Mouse (Mus musculus): ENCODE measurements around the gene Macrod1.

Gene Macrod1

DNA sequence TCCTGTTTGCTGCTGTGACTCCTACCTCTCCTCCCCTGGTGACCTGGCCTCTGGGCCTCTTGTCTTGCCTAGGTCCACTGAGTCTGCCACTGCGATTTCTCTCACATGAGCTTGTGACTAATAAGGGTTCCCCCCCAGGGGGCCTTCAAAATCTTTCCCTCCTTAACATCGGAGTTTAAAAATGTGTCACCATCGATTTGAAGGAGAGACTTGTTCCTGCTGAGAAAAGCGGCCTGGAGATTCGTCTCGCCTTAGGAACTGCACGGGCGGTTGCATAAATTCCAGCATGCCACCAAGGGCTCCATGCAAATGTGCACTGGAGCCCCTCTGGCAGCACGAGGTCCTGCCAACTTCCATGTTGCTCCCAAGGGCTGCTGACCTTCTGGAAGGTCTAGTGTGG, 21.1 kb downstream of the Macrod1 start:
- no peak for ATAC-seq (ENCODE audit: insufficient number of reproducible peaks, low FRiP score, low TSS enrichment)

DNA sequence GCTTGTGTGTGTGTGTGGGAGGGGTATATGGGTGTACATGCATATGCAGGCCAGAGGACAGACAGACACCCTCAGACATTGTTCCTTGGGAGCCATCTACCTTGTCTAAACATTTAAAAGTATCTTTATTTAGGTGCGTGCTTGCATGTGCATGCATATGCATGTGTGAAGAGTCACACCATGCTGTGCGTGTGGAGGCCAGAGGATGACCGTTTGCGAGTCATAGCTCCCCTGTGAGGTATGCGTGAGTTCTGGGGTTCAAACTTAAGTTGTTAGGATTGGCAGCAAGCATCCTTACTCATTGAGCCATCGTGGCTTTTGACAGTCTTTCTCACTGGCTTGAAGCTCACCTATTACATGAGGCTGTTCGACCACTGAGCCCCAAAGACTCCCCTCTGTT, 21.7 kb downstream of the Macrod1 start:
- no peak for ATAC-seq (ENCODE audit: insufficient number of reproducible peaks, low FRiP score, low TSS enrichment)

DNA sequence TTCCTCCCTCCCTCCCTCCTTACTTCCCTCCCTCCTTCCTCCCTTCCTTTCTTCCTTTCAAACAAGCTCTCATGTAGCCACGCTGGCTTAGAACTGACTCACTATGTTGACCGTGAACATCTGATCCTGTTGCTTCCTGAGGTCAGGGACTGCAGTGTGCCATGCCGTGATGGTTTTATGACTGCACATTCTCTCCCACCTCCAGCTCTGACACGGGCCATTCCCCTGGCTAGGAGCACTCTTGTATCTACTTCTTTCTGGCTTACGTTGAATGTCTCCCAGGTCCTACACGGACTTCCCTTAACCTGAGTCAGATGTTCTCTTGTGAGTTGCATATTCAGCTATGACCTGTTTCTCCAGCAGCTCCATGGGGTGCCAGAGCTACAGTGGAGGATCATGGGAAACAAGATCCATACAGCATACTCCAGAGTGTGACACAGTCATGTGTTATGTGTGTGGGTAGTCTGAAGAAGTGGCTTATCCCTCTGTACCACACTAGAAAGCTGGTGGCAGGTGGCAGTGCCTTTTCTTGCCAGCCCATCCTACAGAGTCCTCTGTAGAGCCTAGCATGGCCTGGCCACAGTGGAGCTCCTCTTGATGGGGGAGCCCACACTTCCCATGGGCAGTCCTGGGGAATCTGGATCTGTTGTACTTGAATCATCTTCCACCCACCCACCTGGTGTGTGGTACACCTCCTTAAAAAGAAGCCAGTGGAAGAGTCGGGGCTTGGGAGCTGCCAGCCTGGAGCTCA, 25.1 kb downstream of the Macrod1 start:
- ATAC-seq (ENCODE audit: insufficient number of reproducible peaks, low FRiP score, low TSS enrichment), result no peak

DNA sequence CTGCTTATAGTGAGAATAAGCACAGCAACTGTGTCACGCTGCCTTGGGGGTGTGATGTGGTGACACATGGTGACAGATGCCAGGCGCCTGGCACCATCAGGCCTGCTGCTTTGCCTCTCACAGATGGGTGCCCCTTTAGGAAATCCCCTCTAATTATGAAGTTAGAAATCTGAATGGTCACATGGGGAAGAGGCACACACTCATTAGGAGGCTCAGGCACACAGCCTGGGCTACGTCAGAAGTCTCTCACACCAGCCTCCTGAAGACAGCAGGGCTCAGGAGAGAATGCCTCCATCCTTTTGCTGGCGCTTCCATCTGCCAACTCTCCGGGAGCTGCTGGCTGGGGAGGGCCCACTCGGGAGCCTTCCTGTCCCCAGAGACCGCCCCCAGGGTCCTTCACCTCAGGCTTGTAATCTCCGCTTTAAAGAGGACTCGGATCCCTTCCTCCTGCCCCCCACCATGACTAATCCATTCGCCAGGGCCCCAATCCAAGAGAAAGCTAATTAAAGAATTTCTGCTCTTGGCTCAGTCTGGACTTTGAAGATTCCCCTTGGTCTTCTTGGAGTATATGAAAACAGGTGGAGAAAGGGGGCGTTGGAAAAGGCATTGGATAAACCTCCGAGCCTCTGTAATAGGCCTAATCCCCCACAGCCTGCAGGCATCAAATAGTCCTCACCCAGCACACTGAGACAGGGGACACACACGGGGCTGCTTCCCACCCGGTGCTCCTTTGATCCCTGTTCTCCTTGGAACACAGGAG, 26.6 kb downstream of the Macrod1 start:
- ATAC-seq (ENCODE audit: insufficient number of reproducible peaks, low FRiP score, low TSS enrichment), result no peak

DNA sequence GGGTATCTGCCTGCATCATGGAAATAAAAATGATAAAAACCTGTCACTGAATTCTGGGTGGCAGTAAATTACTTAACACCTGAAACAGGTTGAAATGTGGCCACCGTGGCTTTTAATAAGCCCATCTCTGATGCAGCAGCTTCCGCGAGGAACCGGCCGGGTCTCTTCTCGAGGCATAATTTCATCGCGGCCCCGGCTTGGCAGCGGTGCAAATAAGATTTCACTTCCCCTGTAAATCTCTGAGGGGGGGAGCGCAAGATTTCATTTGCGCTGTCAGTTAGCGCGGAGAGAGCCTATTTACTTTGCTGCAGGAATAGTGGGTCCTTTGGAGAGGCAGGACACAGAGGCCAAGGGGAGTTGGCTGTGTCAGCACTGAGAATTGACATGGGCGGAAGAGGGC, 28.1 kb downstream of the Macrod1 start:
- no peak for ATAC-seq (ENCODE audit: insufficient number of reproducible peaks, low FRiP score, low TSS enrichment)

DNA sequence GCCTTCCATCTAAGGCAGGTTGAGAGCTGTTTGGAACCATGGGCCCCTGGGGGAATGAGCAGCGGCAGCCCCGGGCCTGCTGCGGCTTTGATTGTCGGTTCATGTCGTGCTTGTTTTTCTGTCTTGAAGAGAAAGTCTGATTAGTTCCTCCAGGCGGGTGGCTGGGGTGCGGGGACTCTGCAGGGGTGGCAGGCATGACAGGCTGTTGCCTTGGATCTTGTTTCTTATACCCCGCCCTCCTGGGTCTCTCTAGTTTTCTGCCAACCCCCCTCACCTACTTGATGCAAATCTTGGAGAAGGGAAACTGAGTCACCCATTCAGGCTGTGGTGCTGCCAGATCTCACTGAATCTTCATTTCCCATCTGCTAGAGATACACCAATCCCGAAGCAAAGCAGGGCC, 31.9 kb downstream of the Macrod1 start:
- no peak for ATAC-seq (ENCODE audit: insufficient number of reproducible peaks, low FRiP score, low TSS enrichment)

DNA sequence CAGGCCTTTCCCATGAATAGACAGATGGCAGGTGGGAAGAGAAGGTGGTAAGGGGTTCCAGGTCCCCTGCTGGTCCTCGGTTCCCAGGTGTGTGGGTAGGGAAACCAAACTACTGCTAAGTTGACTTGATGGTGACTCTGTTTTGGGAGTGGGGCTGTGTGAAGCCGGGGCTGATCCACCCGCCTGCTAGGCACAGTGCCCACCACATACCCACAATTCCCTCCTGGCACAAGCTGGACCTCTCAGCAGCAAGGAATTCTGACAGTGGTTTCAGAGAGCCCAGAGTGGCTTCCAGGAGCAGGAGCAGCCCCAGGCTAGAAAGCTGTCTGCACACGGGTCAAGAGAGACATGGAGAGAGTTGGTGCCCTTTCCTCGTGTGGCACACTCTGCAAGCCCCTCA, 32.4 kb downstream of the Macrod1 start:
- no peak for ATAC-seq (ENCODE audit: insufficient number of reproducible peaks, low FRiP score, low TSS enrichment)

DNA sequence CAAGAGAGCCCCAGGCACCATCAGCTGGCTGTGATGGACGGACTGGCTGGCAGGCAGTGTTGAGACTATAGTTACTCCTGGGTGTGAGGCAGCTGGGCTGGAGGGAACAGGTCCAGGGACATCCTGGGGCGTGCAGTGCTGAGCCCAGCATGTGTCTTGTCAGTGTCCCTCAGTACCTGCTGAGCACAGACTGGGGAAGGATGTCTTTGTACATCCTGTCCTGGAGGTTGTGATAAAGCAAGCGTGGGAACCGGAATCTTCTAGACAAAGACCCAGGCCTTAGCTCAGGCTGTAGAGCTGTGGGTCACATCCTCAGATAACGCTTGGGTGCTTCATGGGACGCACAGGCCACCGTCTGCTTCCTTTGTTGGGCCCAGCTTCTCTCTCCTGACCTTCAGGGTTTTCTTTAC, 33.2 kb downstream of the Macrod1 start:
- ATAC-seq (ENCODE audit: insufficient number of reproducible peaks, low FRiP score, low TSS enrichment), result no peak

DNA sequence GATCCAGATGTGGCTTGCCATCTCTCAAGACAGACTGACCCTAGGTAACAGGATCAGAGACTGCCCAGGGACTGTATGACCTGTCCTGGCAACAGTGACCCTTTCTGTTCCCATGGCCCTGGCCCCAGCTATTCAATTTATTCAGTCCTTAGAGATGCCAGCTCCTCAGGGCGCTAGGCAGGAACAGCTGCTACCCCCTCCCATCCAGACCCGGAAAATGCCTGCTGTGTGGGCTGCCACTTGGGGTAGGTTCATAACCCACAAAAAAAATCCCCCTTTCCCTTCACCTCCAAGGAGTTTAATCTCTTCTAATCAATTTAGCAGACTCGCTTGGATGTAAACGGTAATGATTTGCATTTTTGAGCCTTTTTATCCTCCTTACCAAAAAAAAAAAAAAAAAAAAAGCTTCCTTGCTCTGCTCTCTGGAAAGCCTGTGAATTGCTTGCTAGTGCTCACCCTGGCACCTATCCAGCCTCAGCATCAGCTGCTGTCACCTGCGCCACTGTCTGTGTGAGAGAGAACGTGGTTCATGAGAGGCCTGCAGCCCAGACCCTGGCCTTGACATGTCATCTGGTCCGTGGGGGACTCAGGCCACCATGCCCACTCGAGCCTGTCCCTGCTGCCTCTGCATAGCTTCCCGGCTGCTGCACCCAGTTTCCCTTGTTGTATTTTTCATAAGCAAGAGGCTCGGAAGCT, 33.9 kb downstream of the Macrod1 start:
- ATAC-seq (ENCODE audit: insufficient number of reproducible peaks, low FRiP score, low TSS enrichment), result no peak

DNA sequence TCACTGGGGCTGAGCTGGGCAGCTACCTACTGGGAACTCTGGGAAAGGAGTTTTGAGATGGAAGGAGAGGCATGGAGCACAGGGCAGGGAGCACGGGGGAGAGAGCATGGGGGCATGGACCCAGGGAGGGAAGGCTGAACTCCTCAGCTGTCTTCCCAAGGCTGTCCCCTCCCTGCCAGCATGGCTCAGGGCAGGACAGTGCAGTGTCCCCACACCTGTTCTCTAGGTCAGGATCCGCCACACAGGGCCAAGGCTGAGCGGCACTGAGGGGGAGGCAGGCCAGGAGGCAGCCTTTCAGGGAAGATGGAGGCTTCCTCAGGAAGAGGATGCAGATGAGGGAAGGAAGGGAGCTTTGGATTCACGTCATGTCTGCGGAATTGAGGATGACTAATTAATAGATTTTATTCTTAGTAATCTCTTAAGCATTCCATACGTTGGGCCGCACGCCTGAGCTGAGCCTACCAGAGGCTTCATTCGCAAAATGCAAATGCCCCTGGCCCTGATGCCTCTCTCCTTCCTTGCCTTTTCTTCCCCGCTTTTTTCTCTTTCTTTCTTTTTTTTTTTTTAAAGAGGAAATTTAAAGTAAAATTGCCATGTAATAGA, 34.9 kb downstream of the Macrod1 start:
- no peak for ATAC-seq (ENCODE audit: insufficient number of reproducible peaks, low FRiP score, low TSS enrichment)

DNA sequence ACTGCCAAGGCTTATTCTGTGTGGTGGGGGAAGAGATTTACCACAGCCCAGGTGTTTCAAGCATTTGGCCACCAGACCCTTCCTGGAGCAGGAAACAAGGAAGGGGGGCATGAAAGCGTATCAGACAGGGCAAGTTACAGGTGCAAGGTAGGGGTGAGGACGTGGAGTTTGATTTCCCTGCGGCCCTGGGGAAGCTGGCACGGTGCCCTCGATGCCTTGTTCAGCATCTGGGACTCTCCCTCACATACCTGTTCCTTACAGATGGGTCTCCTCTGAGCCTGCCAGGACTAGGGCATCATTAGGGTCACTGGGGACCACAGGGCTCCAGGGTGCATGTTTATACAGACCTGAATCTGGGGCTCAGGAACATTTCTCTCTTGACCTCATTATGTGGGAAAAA, 36.1 kb downstream of the Macrod1 start:
- no peak for ATAC-seq (ENCODE audit: insufficient number of reproducible peaks, low FRiP score, low TSS enrichment)

DNA sequence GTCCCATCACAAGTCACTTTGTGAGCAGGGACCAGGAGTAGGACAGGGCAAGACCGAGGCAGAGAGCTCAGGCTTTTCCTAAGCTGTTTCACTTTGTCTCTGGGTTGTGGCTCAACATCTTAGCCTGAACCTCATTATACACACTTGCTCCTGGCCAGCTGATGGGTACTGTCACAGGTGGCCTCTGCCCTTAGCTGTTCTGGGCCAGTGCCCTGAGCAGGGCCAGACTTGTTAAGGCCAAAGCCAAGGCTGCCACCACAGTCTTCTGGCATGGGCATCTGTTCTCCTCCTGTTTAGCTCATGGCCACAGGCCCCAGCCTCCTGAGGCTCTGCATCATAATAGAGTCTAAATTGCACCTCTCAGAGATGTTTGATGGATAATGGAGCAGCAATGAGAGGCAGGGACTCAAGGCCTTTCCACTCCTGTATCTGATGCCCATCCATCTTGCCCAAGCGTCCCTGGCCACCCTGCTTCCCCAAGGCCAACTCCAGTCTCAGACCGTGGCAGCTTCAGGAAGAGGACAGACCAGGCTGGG, 43.1 kb downstream of the Macrod1 start:
- no peak for ATAC-seq (ENCODE audit: insufficient number of reproducible peaks, low FRiP score, low TSS enrichment)

DNA sequence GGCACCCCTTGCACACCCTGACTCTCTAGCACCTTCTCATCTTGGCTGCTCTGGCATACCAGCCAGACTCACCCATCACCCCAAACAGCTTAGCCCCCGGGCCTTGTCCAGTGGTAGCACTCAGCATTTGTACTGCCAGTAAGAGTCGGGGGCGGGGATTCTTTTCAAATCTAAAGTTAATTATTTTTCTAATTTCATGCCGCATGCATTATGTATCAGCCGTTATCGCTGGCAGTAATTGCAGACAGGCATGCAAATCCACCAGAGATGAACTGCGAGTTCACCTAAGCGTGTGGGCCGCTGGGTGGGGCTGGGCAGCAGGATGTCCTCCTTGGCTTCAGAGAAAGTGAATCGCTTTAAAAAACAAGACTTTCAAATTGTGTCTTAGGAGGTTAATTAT, 45.4 kb downstream of the Macrod1 start:
- no peak for ATAC-seq (ENCODE audit: insufficient number of reproducible peaks, low FRiP score, low TSS enrichment)

DNA sequence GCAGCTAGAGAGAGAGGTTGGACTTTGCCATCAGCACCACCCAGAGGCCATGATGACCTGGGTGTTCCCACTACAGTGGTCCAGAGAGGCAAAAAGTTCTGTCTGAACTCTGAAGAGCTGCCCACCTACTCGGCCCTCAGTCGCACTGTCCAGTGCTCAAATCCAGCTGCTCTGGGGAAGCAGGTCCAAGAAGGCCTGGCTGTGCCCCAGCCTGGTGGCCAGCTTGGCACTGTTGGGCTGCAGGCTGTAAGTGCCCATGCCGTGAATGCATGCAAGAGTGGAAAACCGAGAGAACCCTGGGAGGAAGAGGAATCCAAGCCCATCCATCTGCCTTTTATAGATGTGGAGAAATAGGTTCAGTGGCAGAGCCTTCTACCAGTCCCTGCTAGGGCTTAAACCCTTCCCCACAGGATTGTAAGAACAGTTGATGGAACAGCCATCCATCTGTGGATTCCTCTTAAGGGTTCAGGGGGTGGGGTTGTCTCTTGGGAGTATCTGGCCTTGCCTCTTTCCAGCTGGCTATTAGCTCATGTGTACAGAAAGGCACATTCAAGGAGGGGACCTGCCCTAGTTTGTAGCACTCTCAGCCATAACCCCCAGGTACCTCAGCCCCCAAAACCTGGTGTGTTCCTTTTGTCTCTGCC, 46.9 kb downstream of the Macrod1 start:
- no peak for ATAC-seq (ENCODE audit: insufficient number of reproducible peaks, low FRiP score, low TSS enrichment)

DNA sequence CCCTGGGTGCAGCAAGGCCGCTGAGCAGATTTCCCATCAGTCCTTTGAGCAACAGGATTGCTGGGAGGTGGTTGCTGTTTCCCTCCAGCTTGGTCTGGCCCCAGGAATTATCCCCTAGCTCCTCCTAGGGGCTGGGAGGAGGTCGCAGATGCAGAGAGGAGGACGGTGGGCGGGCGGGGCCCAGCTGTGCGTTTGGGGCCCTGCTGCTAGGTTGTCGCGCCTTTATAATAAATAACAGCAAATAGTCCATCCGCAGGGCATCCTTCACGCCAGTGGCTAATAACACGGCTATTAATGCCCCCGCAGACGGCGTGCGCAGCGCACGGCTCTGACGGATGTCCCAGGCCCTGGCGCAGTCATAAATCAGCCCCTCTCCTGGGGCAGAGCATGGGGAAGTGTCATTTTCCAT, 47.4 kb downstream of the Macrod1 start:
- no peak for ATAC-seq (ENCODE audit: insufficient number of reproducible peaks, low FRiP score, low TSS enrichment)

DNA sequence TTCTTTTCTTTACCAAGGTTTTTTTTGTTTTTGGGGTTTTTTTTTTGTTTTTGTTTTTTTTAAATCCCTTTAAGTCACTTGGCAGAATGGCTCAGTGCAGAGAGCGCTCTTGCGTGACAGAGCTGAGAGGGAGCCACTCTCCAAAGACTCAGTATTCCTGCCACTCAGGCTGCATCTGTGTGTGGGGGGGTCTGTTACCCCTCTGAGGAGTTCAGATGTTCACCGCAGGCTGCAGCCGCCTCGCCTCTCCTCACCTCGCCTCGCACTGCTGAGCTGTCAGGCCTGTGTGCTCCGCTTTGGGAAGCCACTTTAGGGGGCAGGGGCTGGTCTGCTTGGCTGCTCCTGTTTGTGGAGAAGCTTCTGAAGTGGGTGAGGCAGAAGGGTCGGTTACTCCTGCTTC, 48.9 kb downstream of the Macrod1 start, which contains the start of gene Flrt1:
Gene Flrt1 (minus strand): TSS at position 186 of the 400 bp plus-strand sequence.
- no peak for ATAC-seq (ENCODE audit: insufficient number of reproducible peaks, low FRiP score, low TSS enrichment)

DNA sequence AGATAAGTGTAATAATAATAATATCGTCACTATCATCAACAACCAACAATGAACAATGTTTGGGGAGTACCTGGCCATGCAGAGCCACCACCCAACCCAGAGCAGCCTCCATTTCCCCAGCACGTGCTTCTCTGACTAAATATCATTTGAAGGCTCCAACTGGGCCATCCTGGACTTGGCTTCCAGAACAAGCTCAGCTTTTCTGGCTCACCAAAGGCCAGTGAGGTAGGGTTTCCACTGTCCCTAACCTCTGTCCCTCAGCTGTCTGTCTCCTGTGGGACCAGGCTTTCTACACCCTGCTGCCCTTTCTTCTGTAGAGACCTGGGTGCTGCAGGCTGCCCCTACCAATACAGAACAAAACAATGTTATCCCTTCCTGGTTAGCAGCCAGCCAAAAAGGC, 50.0 kb downstream of the Macrod1 start:
- ATAC-seq (ENCODE audit: insufficient number of reproducible peaks, low FRiP score, low TSS enrichment), result no peak

DNA sequence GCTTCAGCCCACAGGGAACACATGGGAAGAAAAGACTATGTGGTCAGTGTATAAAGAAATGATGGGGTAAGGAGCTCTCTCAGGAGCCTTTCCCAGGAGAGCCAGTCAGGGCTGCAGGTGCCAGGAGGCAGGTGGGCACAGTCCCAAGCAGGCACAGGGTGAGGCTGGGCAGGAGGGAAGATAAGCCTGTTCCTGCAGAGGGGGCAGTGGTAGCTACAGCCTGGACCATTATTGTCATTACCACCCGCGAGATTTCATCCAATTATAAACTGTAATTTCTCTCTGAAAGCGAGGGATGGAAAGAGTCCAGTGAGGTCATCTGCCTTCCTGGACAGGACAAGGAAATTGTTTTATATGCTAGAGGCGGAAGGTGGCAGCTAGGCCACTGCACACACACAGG, 50.6 kb downstream of the Macrod1 start:
- ATAC-seq (ENCODE audit: insufficient number of reproducible peaks, low FRiP score, low TSS enrichment), result no peak

DNA sequence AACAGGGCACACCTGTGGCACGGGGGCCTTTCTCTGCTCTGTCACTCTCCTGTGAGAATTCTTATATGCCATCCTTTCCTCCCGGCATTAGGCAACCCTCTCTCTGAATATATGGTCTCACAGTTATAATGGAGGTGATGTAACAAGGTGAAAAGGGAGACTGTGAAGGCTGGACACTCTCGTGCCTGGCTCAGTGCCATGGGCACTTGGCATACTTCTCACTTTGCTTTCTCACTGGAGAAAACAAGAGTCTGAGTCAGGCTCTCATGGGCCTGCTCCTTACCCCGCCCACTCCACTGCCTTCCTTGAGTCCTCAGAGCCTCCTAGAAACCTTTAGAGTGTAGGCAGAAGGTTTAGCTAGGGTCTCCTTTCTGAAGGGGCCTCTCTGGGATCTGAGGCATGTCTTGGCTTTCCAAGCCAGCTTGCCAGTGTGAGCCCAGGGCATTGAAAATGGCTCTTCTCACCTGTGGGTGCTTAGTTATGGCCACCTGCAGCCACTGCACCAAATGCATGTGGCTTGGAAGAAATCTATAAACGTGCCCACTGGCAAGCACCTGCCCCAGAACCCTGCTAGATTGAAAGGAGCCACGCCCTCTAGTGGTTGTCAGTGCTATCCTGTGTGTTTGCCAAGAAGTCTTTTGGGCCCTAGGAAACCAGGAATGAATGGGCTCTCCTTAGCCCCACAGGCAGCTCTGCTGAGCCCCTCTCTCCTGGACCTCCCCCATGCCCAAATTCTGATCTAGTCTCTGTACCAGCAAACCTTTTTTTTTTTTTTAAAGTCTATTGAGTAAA, 51.7 kb downstream of the Macrod1 start:
- no peak for ATAC-seq (ENCODE audit: insufficient number of reproducible peaks, low FRiP score, low TSS enrichment)

All from cerebellum, adult (tissue).